Comparison of ENCODE assay signal across 25 mouse cellular contexts in genomic region chr3:137933986-137934385, GRCm38 (mm10). TPM values are rescaled to one million over a fixed set of nuclear protein-coding genes. Genes with fewer than 3 reads are reported as not detected.
DNase-seq lines count a peak whose midpoint lies in the region; ATAC-seq and TF ChIP-seq lines count a peak whose summit lies in the region.
"Had no signal": no experiment of that assay in that cellular context is flagged by ENCODE, and none has a peak within 500 bp of the region (broad histone marks: within the 10 kb centered on the region; RNA-seq: fewer than 3 reads in every experiment).

No protein-coding gene starts in this region.

- H3K9ac ChIP-seq in lung, embryonic 14.5 days, result no peak overlapping the region
- no peak overlapping the region for H3K9ac ChIP-seq in MEL (ENCODE audit: control insufficient read depth, low read depth, low read length, poor library complexity, severe bottlenecking)
- H3K9ac ChIP-seq in heart, embryonic 11.5 days (ENCODE audit: low read depth, low read length), result no peak overlapping the region
- H3K9ac ChIP-seq: forebrain, postnatal 0 days; heart, embryonic 12.5 days; heart, embryonic 15.5 days; hindbrain, embryonic 13.5 days had no signal

- no peaks in the 10 kb centered on the region for H3K9me3 ChIP-seq in lung, embryonic 14.5 days (ENCODE audit: low read depth, low read length)
- no peaks in the 10 kb centered on the region for H3K9me3 ChIP-seq in MEL (replicated peaks; ENCODE audit: insufficient read depth, low read length)
- H3K9me3 ChIP-seq in heart, embryonic 11.5 days (replicated peaks; ENCODE audit: control insufficient read depth, low read length), result no peaks in the 10 kb centered on the region
- H3K9me3 ChIP-seq: heart, embryonic 12.5 days; heart, embryonic 15.5 days; hindbrain, embryonic 10.5 days; hindbrain, embryonic 13.5 days had no signal

- peak; percentile 40 for DNase-seq in lung, embryonic 14.5 days
- no peak for DNase-seq in lung, postnatal 4 days
- peak; percentile 27 for DNase-seq in CD4-positive helper T cell, adult 2 months (ENCODE audit: low read depth, low spot score)
- DNase-seq in MEL (ENCODE audit: low read depth, low spot score), result peak; percentile 49
- DNase-seq in induced T-regulatory cell, adult 2 months (ENCODE audit: low read depth), result peak; percentile 45
- no peak for DNase-seq in adrenal gland, postnatal 14 days
- DNase-seq: adrenal gland, adult 2 months; adrenal gland, postnatal 25 days; cerebellum, adult 18-20 months; cerebellum, adult 9-10 months; cerebellum, postnatal 14 days; forebrain, postnatal 0 days; gastrocnemius, adult 2 months; gastrocnemius, postnatal 14 days; heart, adult 11 months; heart, postnatal 10 days; heart, postnatal 36 days had no signal

- no peak for TF ChIP-seq POLR2A in MEL (IDR thresholded peaks at IDR 0.05; ENCODE audit: control insufficient read depth in 1 of 2, insufficient read depth in 1 of 2, low read depth in 1 of 2, low read length in 2 of 2, poor library complexity in 1 of 2)

- WGBS in lung, embryonic 14.5 days, result 40% methylated on average over 3 of the region's 3 CpGs
- WGBS in heart, embryonic 11.5 days (ENCODE audit: insufficient replicate concordance), result 60% methylated on average over 3 of the region's 3 CpGs

- no peak for TF ChIP-seq RAD21 in MEL (IDR thresholded peaks at IDR 0.05; ENCODE audit: low read depth, low read length)

- no peak for TF ChIP-seq CTCF in lung, embryonic 14.5 days (IDR thresholded peaks at IDR 0.05; ENCODE audit: low read depth)
- no peak for TF ChIP-seq CTCF in MEL (IDR thresholded peaks at IDR 0.05 in 2 of 3, conservative IDR thresholded peaks at IDR 0.05 in 1 of 3; ENCODE audit: control insufficient read depth in 1 of 3, insufficient read depth in 1 of 3, low read depth in 2 of 3, low read length in 3 of 3, poor library complexity in 1 of 3, severe bottlenecking in 1 of 3)

- H3K36me3 ChIP-seq in lung, embryonic 14.5 days (ENCODE audit: insufficient read depth), result peaks cover 7% of the 10 kb centered on the region
- H3K36me3 ChIP-seq in MEL (ENCODE audit: control insufficient read depth in 1 of 2, insufficient read depth in 2 of 2, low read length in 2 of 2), result peaks cover 10 to 18% of the 10 kb centered on the region in 2 experiments
- no peaks in the 10 kb centered on the region; the same call in 1 of the 2 replicates for H3K36me3 ChIP-seq in heart, embryonic 11.5 days (ENCODE audit: control insufficient read depth, insufficient read depth, low read length)

- no peak for ATAC-seq in lung, embryonic 14.5 days (ENCODE audit: insufficient read depth)
- ATAC-seq in heart, embryonic 11.5 days (replicated peaks; ENCODE audit: insufficient number of reproducible peaks, low FRiP score, low TSS enrichment), result no peak
- ATAC-seq: forebrain, embryonic 14.5 days; forebrain, postnatal 0 days; hindbrain, embryonic 16.5 days; intestine, postnatal 0 days had no signal

- H3K27me3 ChIP-seq in lung, embryonic 14.5 days (ENCODE audit: insufficient read depth, low read length), result no peaks in the 10 kb centered on the region
- no peaks in the 10 kb centered on the region for H3K27me3 ChIP-seq in MEL (ENCODE audit: control insufficient read depth in 1 of 2, insufficient read depth in 2 of 2, low read length in 2 of 2)
- H3K27me3 ChIP-seq in heart, embryonic 11.5 days (ENCODE audit: control insufficient read depth, insufficient read depth, low read length), result no peaks in the 10 kb centered on the region
- H3K27me3 ChIP-seq: heart, embryonic 12.5 days; heart, embryonic 15.5 days; hindbrain, embryonic 13.5 days had no signal

- no peaks in the 10 kb centered on the region for H3K4me1 ChIP-seq in lung, embryonic 14.5 days (ENCODE audit: insufficient read depth)
- H3K4me1 ChIP-seq in MEL (ENCODE audit: control insufficient read depth in 1 of 2, insufficient read depth in 2 of 2, low read length in 2 of 2), result peaks cover 3 to 6% of the 10 kb centered on the region in 2 experiments; a peak in 2 of 4 replicates
- no peaks in the 10 kb centered on the region for H3K4me1 ChIP-seq in heart, embryonic 11.5 days (ENCODE audit: control insufficient read depth, insufficient read depth, low read length)

- H3K4me2 ChIP-seq in lung, embryonic 14.5 days, result no peak overlapping the region
- no peak overlapping the region for H3K4me2 ChIP-seq in heart, embryonic 11.5 days
- H3K4me2 ChIP-seq: heart, embryonic 12.5 days; heart, embryonic 15.5 days; hindbrain, embryonic 13.5 days had no signal

- no peak for TF ChIP-seq EP300 in MEL (IDR thresholded peaks at IDR 0.05; ENCODE audit: low read depth in 1 of 2, low read length in 2 of 2)

- H3K79me2 ChIP-seq in MEL (ENCODE audit: control insufficient read depth, insufficient read depth, low read length, poor library complexity), result no peaks in the 10 kb centered on the region

- no peak overlapping the region; the same call in 1 of the 2 replicates for H3K27ac ChIP-seq in lung, embryonic 14.5 days (ENCODE audit: low read depth)
- H3K27ac ChIP-seq in MEL (ENCODE audit: control insufficient read depth, low read depth, low read length), result no peak overlapping the region
- no peak overlapping the region for H3K27ac ChIP-seq in heart, embryonic 11.5 days (ENCODE audit: low read depth, low read length)
- H3K27ac ChIP-seq: gastrocnemius, adult 2 months; heart, embryonic 15.5 days; hindbrain, embryonic 10.5 days; hindbrain, embryonic 13.5 days had no signal

- no peak overlapping the region for H3K4me3 ChIP-seq in lung, embryonic 14.5 days (ENCODE audit: low read depth, low read length)
- H3K4me3 ChIP-seq in MEL (ENCODE audit: control insufficient read depth in 1 of 2, insufficient read depth in 1 of 2, low read depth in 2 of 2, low read length in 2 of 2), result no peak overlapping the region
- no peak overlapping the region for H3K4me3 ChIP-seq in heart, embryonic 11.5 days (ENCODE audit: low read depth, low read length)
- H3K4me3 ChIP-seq: gastrocnemius, adult 2 months; heart, embryonic 12.5 days; heart, embryonic 15.5 days; hindbrain, embryonic 10.5 days; hindbrain, embryonic 13.5 days had no signal

TF ChIP-seq in MEL, 35 proteins besides CTCF, POLR2A, EP300 and RAD21:
- no peak for TF ChIP-seq MAFK (IDR thresholded peaks at IDR 0.05; ENCODE audit: borderline replicate concordance, low read depth, low read length)
- TF ChIP-seq E2F4 (IDR thresholded peaks at IDR 0.05; ENCODE audit: borderline replicate concordance, low read depth, low read length), result no peak
- TF ChIP-seq USF1 (IDR thresholded peaks at IDR 0.05; ENCODE audit: low read depth, low read length), result no peak
- TF ChIP-seq ZMIZ1 (IDR thresholded peaks at IDR 0.05; ENCODE audit: low read depth, low read length), result no peak
- TF ChIP-seq ZC3H11A (IDR thresholded peaks at IDR 0.05; ENCODE audit: low read depth, low read length), result no peak
- no peak for TF ChIP-seq MAX (IDR thresholded peaks at IDR 0.05; ENCODE audit: low read length)
- no peak for TF ChIP-seq ZKSCAN1 (IDR thresholded peaks at IDR 0.05; ENCODE audit: low read depth, low read length)
- peak; percentile 41; the same call in 1 of the 2 replicates for TF ChIP-seq GATA1 (IDR thresholded peaks at IDR 0.05; ENCODE audit: low read depth, low read length)
- no peak for TF ChIP-seq MEF2A (IDR thresholded peaks at IDR 0.05; ENCODE audit: extremely low read depth, insufficient replicate concordance, low read depth, low read length, poor library complexity, severe bottlenecking)
- TF ChIP-seq ETS1 (IDR thresholded peaks at IDR 0.05; ENCODE audit: low read depth, low read length), result peak; percentile 80
- TF ChIP-seq KAT2A (conservative IDR thresholded peaks at IDR 0.05; ENCODE audit: low read depth, low read length), result no peak
- TF ChIP-seq MYC (IDR thresholded peaks at IDR 0.05; ENCODE audit: low read depth, low read length), result no peak
- TF ChIP-seq JUND (IDR thresholded peaks at IDR 0.05; ENCODE audit: low read depth, low read length), result no peak
- TF ChIP-seq CHD2 (IDR thresholded peaks at IDR 0.05; ENCODE audit: low read length), result no peak
- no peak for TF ChIP-seq CHD1 (IDR thresholded peaks at IDR 0.05; ENCODE audit: low read depth, low read length)
- TF ChIP-seq SMC3 (IDR thresholded peaks at IDR 0.05; ENCODE audit: low read depth, low read length), result no peak
- TF ChIP-seq POLR2AphosphoS2 (IDR thresholded peaks at IDR 0.05; ENCODE audit: low read length), result no peak

RNA-seq across cellular contexts. Expression of gene Lamtor3, which starts 15.7 kb away (rescaled TPM):
- polyA plus RNA-seq in lung, embryonic 14.5 days (2014; fragmentation: Nextera tagmentation; extraction: Ambion mirVana), result 97.2 and 103 TPM in 2 replicates
- 73.3 and 77.5 TPM in 2 replicates for total RNA-seq in MEL (2012; rRNA removed)
- polyA plus RNA-seq in MEL (2012; ENCODE audit: insufficient read depth in 1 of 2, insufficient read length in 2 of 2, low read depth in 1 of 2, low replicate concordance in 2 of 2, missing spikeins in 1 of 2), result 10 to 100 TPM in 1 of 2 experiments, not detected in 1; 88.3 TPM
- polyA plus RNA-seq in heart, embryonic 11.5 days (2014; fragmentation: Nextera tagmentation; extraction: Ambion mirVana), result 97.0 and 97.2 TPM in 2 replicates
- total RNA-seq in adrenal gland, postnatal 14 days (2021), result 64.2 and 75.9 TPM in 2 replicates

RNA-seq across cellular contexts. Expression of gene Dapp1, which starts 47.4 kb away (rescaled TPM):
- 8.0 and 8.1 TPM in 2 replicates for polyA plus RNA-seq in lung, embryonic 14.5 days (2014; fragmentation: Nextera tagmentation; extraction: Ambion mirVana)
- 45.7 and 59.0 TPM in 2 replicates for total RNA-seq in MEL (2012; rRNA removed)
- polyA plus RNA-seq in MEL (2012; ENCODE audit: insufficient read depth in 1 of 2, insufficient read length in 2 of 2, low read depth in 1 of 2, low replicate concordance in 2 of 2, missing spikeins in 1 of 2), result 10 to 100 TPM; 67.3 to 91.5 TPM
- polyA plus RNA-seq in heart, embryonic 11.5 days (2014; fragmentation: Nextera tagmentation; extraction: Ambion mirVana), result 14.0 and 15.4 TPM in 2 replicates
- 4.9 and 10.1 TPM in 2 replicates for total RNA-seq in adrenal gland, postnatal 14 days (2021)

Comparison
In these comparisons a context has a peak if more than half of its experiments do, and no peak if none do; other contexts are left out.
1. DNase-seq: peak in lung, embryonic 14.5 days (single experiment), CD4-positive helper T cell, adult 2 months (single experiment), MEL (single experiment) and induced T-regulatory cell, adult 2 months (single experiment); none in lung, postnatal 4 days (0 of 2) and adrenal gland, postnatal 14 days (single experiment).